Mouse (Mus musculus): ENCODE data around the gene Tacr2. TPM values are rescaled to one million over a fixed set of nuclear protein-coding genes. Genes with fewer than 3 reads are reported as not detected.

The Tacr2 gene
- polyA plus RNA-seq, 1 experiment from 2014 or later = not detected

GRCm38 (mm10) chr10:62231811-62232210, 20.4 kb upstream of the Tacr2 start:
- no peak overlapping the region for H3K27ac ChIP-seq (ENCODE audit: low read depth, low read length)
- WGBS = 78% methylated on average over 3 of the region's 3 CpGs
- no peak overlapping the region for H3K4me2 ChIP-seq (ENCODE audit: low read length)
- H3K27me3 ChIP-seq (replicated peaks; ENCODE audit: control insufficient read depth, insufficient read depth, low read length) = no peaks in the 10 kb centered on the region
- H3K4me1 ChIP-seq (ENCODE audit: control insufficient read depth, insufficient read depth, low read depth, low read length) = peaks cover 10% of the 10 kb centered on the region
- no peak for ATAC-seq
- H3K9me3 ChIP-seq (ENCODE audit: control insufficient read depth, low read length) = no peaks in the 10 kb centered on the region
- H3K9ac ChIP-seq (ENCODE audit: low read depth, low read length) = no peak overlapping the region
- H3K36me3 ChIP-seq (ENCODE audit: control insufficient read depth, insufficient read depth, low read length) = no peaks in the 10 kb centered on the region
- no peak overlapping the region for H3K4me3 ChIP-seq (ENCODE audit: low read length)

GRCm38 (mm10) chr10:62236165-62236564, 16.1 kb upstream of the Tacr2 start:
- H3K27ac ChIP-seq (ENCODE audit: low read depth, low read length) = no peak overlapping the region
- ATAC-seq = no peak
- no peaks in the 10 kb centered on the region for H3K36me3 ChIP-seq (ENCODE audit: control insufficient read depth, insufficient read depth, low read length)
- H3K9ac ChIP-seq (ENCODE audit: low read depth, low read length) = no peak overlapping the region
- 83% methylated on average over 6 of the region's 6 CpGs for WGBS
- H3K9me3 ChIP-seq (ENCODE audit: control insufficient read depth, low read length) = no peaks in the 10 kb centered on the region
- H3K4me3 ChIP-seq (ENCODE audit: low read length) = no peak overlapping the region
- no peak overlapping the region for H3K4me2 ChIP-seq (ENCODE audit: low read length)
- peaks cover 3% of the 10 kb centered on the region; the same call in 1 of the 2 replicates for H3K4me1 ChIP-seq (ENCODE audit: control insufficient read depth, insufficient read depth, low read depth, low read length)
- H3K27me3 ChIP-seq (replicated peaks; ENCODE audit: control insufficient read depth, insufficient read depth, low read length) = no peaks in the 10 kb centered on the region; the same call in 1 of the 2 replicates

GRCm38 (mm10) chr10:62237205-62237604, 15.0 kb upstream of the Tacr2 start:
- H3K4me3 ChIP-seq (ENCODE audit: low read length) = no peak overlapping the region
- H3K27me3 ChIP-seq (replicated peaks; ENCODE audit: control insufficient read depth, insufficient read depth, low read length) = no peaks in the 10 kb centered on the region; the same call in 1 of the 2 replicates
- 90% methylated on average over 8 of the region's 10 CpGs for WGBS
- no peak overlapping the region for H3K9ac ChIP-seq (ENCODE audit: low read depth, low read length)
- no peak overlapping the region for H3K27ac ChIP-seq (ENCODE audit: low read depth, low read length)
- H3K36me3 ChIP-seq (ENCODE audit: control insufficient read depth, insufficient read depth, low read length) = no peaks in the 10 kb centered on the region
- no peaks in the 10 kb centered on the region for H3K4me1 ChIP-seq (ENCODE audit: control insufficient read depth, insufficient read depth, low read depth, low read length)
- no peak for ATAC-seq
- no peaks in the 10 kb centered on the region for H3K9me3 ChIP-seq (ENCODE audit: control insufficient read depth, low read length)
- H3K4me2 ChIP-seq (ENCODE audit: low read length) = no peak overlapping the region

- no peak overlapping the region for H3K4me2 ChIP-seq (ENCODE audit: low read length)
- no peak overlapping the region for H3K4me3 ChIP-seq (ENCODE audit: low read length)
- H3K27me3 ChIP-seq (replicated peaks; ENCODE audit: control insufficient read depth, insufficient read depth, low read length) = no peaks in the 10 kb centered on the region; the same call in 1 of the 2 replicates
- no peaks in the 10 kb centered on the region for H3K36me3 ChIP-seq (ENCODE audit: control insufficient read depth, insufficient read depth, low read length)
- no peak overlapping the region for H3K9ac ChIP-seq (ENCODE audit: low read depth, low read length)
- ATAC-seq = no peak
- no peaks in the 10 kb centered on the region for H3K9me3 ChIP-seq (ENCODE audit: control insufficient read depth, low read length)
- WGBS = 95% methylated on average over 3 of the region's 3 CpGs
- H3K4me1 ChIP-seq (ENCODE audit: control insufficient read depth, insufficient read depth, low read depth, low read length) = no peaks in the 10 kb centered on the region
- H3K27ac ChIP-seq (ENCODE audit: low read depth, low read length) = no peak overlapping the region
Observed at GRCm38 (mm10) chr10:62238688-62239087, 13.6 kb upstream of the Tacr2 start.

- Histone ChIP-seq H3K4me3 (ENCODE audit: low read length) (no peak overlapping the region), H3K27ac (ENCODE audit: low read depth, low read length) (no peak overlapping the region), H3K27me3 (replicated peaks; ENCODE audit: control insufficient read depth, insufficient read depth, low read length) (no peaks in the 10 kb centered on the region; the same call in 1 of the 2 replicates), H3K9ac (ENCODE audit: low read depth, low read length) (no peak overlapping the region), H3K4me1 (ENCODE audit: control insufficient read depth, insufficient read depth, low read depth, low read length) (no peaks in the 10 kb centered on the region), H3K36me3 (ENCODE audit: control insufficient read depth, insufficient read depth, low read length) (no peaks in the 10 kb centered on the region), H3K4me2 (ENCODE audit: low read length) (no peak overlapping the region), H3K9me3 (ENCODE audit: control insufficient read depth, low read length) (no peaks in the 10 kb centered on the region)
- ATAC-seq = no peak
- WGBS = 47% methylated on average over 6 of the region's 6 CpGs
Observed at GRCm38 (mm10) chr10:62239270-62239669, 13.0 kb upstream of the Tacr2 start.

- H3K36me3 ChIP-seq (ENCODE audit: control insufficient read depth, insufficient read depth, low read length) = no peaks in the 10 kb centered on the region
- no peaks in the 10 kb centered on the region; the same call in 1 of the 2 replicates for H3K27me3 ChIP-seq (replicated peaks; ENCODE audit: control insufficient read depth, insufficient read depth, low read length)
- no peak overlapping the region for H3K4me2 ChIP-seq (ENCODE audit: low read length)
- no peaks in the 10 kb centered on the region; the same call in 1 of the 2 replicates for H3K4me1 ChIP-seq (ENCODE audit: control insufficient read depth, insufficient read depth, low read depth, low read length)
- H3K27ac ChIP-seq (ENCODE audit: low read depth, low read length) = no peak overlapping the region
- H3K9ac ChIP-seq (ENCODE audit: low read depth, low read length) = no peak overlapping the region
- H3K9me3 ChIP-seq (ENCODE audit: control insufficient read depth, low read length) = no peaks in the 10 kb centered on the region
- H3K4me3 ChIP-seq (ENCODE audit: low read length) = no peak overlapping the region
- no peak for ATAC-seq
- 81% methylated on average over 10 of the region's 10 CpGs for WGBS
Observed at GRCm38 (mm10) chr10:62242358-62242757, 9.9 kb upstream of the Tacr2 start.

GRCm38 (mm10) chr10:62242896-62243295, 9.3 kb upstream of the Tacr2 start:
- 0 out of 2 replicates have a peak, but pooled peaks have one; percentile 40 for ATAC-seq

GRCm38 (mm10) chr10:62244067-62244466, 8.2 kb upstream of the Tacr2 start:
- WGBS = 94% methylated on average over 9 of the region's 9 CpGs
- ATAC-seq = no peak
- Histone ChIP-seq H3K36me3 (ENCODE audit: control insufficient read depth, insufficient read depth, low read length) (no peaks in the 10 kb centered on the region), H3K4me3 (ENCODE audit: low read length) (no peak overlapping the region), H3K27ac (ENCODE audit: low read depth, low read length) (no peak overlapping the region), H3K27me3 (replicated peaks; ENCODE audit: control insufficient read depth, insufficient read depth, low read length) (no peaks in the 10 kb centered on the region; the same call in 1 of the 2 replicates), H3K9ac (ENCODE audit: low read depth, low read length) (no peak overlapping the region), H3K9me3 (ENCODE audit: control insufficient read depth, low read length) (no peaks in the 10 kb centered on the region), H3K4me1 (ENCODE audit: control insufficient read depth, insufficient read depth, low read depth, low read length) (no peaks in the 10 kb centered on the region; the same call in 1 of the 2 replicates), H3K4me2 (ENCODE audit: low read length) (no peak overlapping the region)

More at GRCm38 (mm10) chr10:62242896-62243295, 9.3 kb upstream of the Tacr2 start:
- no peak overlapping the region for H3K27ac ChIP-seq (ENCODE audit: low read depth, low read length)
- H3K4me1 ChIP-seq (ENCODE audit: control insufficient read depth, insufficient read depth, low read depth, low read length) = no peaks in the 10 kb centered on the region; the same call in 1 of the 2 replicates
- H3K4me2 ChIP-seq (ENCODE audit: low read length) = no peak overlapping the region
- H3K9ac ChIP-seq (ENCODE audit: low read depth, low read length) = no peak overlapping the region
- no peaks in the 10 kb centered on the region for H3K36me3 ChIP-seq (ENCODE audit: control insufficient read depth, insufficient read depth, low read length)
- 53% methylated on average over 13 of the region's 13 CpGs for whole genome bisulfite sequencing
- no peak overlapping the region for H3K4me3 ChIP-seq (ENCODE audit: low read length)
- H3K9me3 ChIP-seq (ENCODE audit: control insufficient read depth, low read length) = no peaks in the 10 kb centered on the region
- H3K27me3 ChIP-seq (replicated peaks; ENCODE audit: control insufficient read depth, insufficient read depth, low read length) = no peaks in the 10 kb centered on the region; the same call in 1 of the 2 replicates

- no peaks in the 10 kb centered on the region for H3K36me3 ChIP-seq (ENCODE audit: control insufficient read depth, insufficient read depth, low read length)
- H3K27ac ChIP-seq (ENCODE audit: low read depth, low read length) = no peak overlapping the region; the same call in 1 of the 2 replicates
- WGBS = 55% methylated on average over 3 of the region's 3 CpGs
- 0 out of 2 replicates have a peak, but pooled peaks have one; percentile 38 for ATAC-seq
- H3K4me3 ChIP-seq (ENCODE audit: low read length) = no peak overlapping the region
- no peaks in the 10 kb centered on the region for H3K9me3 ChIP-seq (ENCODE audit: control insufficient read depth, low read length)
- no peaks in the 10 kb centered on the region for H3K27me3 ChIP-seq (replicated peaks; ENCODE audit: control insufficient read depth, insufficient read depth, low read length)
- H3K4me1 ChIP-seq (ENCODE audit: control insufficient read depth, insufficient read depth, low read depth, low read length) = no peaks in the 10 kb centered on the region; the same call in 1 of the 2 replicates
- no peak overlapping the region for H3K9ac ChIP-seq (ENCODE audit: low read depth, low read length)
- H3K4me2 ChIP-seq (ENCODE audit: low read length) = no peak overlapping the region
Observed at GRCm38 (mm10) chr10:62247156-62247555, 5.1 kb upstream of the Tacr2 start.
